Mouse (Mus musculus) lung, adult 2 months (tissue): ENCODE measurements around the gene Tnp1. TPM values are rescaled to one million over a fixed set of nuclear protein-coding genes. Genes with fewer than 3 reads are reported as not detected.

Experiments
- DNase-seq: peaks from one replicate; pipeline ENCODE4 v3.0.0; 2022
- H3K4me1 ChIP-seq: fragments of 200-500 bp; 2 replicates; pipeline ENCODE4 v1.6.1; 2011; ENCODE audit warnings: low read length; ENCODE audit not compliant: control insufficient read depth, insufficient read depth
- H3K4me3 ChIP-seq: fragments of 200-500 bp; replicated peaks from 2 replicates; pipeline ENCODE3; 2011; ENCODE audit warnings: low read depth, mild to moderate bottlenecking, control low read depth, low read length; ENCODE audit errors: extremely low read depth
- CTCF ChIP-seq: fragments of 200-500 bp; IDR thresholded peaks from 2 replicates; pipeline ENCODE4 v1.5.1; 2011; ENCODE audit warnings: mild to moderate bottlenecking, low read length, control low read depth; ENCODE audit not compliant: insufficient read depth
- POLR2A ChIP-seq: fragments of 200-500 bp; IDR thresholded peaks from 2 replicates; pipeline ENCODE4 v1.6.1; 2011; ENCODE audit warnings: low read depth, mild to moderate bottlenecking, control low read depth, low read length, borderline replicate concordance; ENCODE audit errors: extremely low read depth
- WGBS: fragments of 180-500 bp; shearing (Covaris S2); methylation state at CpG from one replicate; pipeline ENCODE4 v1.1.7; 2018; 5-methylcytosine and 5-hydroxymethylcytosine counted together
- polyA plus RNA-seq: library from polyadenylated mRNA; depleted of rRNA; stranded (reverse); fragments of >200 nt; gene quantifications from 2 replicates; pipeline ENCODE4 v1.2.3, GENCODE M21; 2012

The Tnp1 gene
- polyA plus RNA-seq, 1 experiment = not detected

DNA sequence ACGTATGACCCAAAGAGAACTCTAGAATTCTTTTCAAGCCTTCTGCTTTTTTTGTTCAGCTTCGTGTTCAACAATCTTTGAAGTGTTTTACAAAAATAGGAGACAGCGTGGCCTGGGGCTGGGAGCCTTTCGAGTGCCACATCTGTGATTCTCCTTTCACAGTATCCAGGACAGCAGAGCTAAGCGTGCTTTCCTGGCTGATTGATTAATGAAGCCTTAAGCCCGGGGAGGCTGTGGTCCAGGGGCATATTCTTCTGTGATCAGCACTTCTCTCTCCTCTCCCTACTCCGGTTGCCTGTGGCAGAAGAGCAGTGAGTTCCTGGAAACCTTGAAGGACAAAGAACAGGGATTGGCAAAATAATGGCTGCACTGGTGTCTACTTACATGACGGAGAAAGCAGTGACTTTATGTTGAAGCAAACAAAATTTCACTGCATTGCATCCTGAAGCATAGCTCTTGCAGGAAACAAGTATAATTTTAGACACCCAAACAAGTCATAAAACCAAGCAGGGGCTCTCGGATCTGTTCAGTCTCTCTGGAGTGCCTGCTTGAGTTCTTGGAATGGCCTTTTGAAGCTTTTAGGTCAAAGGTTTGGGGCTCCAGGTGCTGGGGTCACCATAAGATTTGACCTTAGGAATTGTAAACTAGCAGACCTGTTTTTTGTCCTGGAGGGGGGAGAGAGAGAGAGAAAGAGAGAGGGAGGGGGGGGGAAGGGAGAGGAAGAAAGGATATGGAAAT lies 30.4 kb upstream of the Tnp1 start:
- WGBS = 52% methylated on average over 9 of the region's 9 CpGs
- H3K4me1 ChIP-seq = no peaks in the 10 kb centered on the region
- no peak overlapping the region for H3K4me3 ChIP-seq
- TF ChIP-seq POLR2A = no peak
- no peak for TF ChIP-seq CTCF
- no peak for DNase-seq

DNA sequence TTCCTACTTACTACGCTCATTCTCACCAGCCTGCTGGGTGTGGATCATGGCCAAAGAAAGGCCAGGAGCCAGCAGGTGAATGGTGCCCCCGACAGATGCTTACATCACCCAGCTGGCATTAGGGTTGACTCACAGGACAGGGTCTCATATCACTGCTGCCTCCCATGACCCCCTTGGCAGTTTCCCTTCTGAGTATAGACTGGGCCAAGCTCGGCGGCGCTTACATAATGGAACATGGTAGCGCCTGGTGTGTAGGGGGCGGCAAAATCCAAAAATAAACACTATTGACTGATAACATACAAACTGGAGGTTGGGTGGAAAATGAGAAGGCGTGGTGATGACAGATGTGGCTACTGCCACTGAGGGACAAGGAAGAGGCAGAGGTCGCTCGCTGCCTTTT lies 28.0 kb upstream of the Tnp1 start:
- Histone ChIP-seq H3K4me1 (no peaks in the 10 kb centered on the region), H3K4me3 (no peak overlapping the region)
- TF ChIP-seq CTCF = no peak
- TF ChIP-seq POLR2A = no peak
- 66% methylated on average over 10 of the region's 10 CpGs for WGBS
- no peak for DNase-seq

DNA sequence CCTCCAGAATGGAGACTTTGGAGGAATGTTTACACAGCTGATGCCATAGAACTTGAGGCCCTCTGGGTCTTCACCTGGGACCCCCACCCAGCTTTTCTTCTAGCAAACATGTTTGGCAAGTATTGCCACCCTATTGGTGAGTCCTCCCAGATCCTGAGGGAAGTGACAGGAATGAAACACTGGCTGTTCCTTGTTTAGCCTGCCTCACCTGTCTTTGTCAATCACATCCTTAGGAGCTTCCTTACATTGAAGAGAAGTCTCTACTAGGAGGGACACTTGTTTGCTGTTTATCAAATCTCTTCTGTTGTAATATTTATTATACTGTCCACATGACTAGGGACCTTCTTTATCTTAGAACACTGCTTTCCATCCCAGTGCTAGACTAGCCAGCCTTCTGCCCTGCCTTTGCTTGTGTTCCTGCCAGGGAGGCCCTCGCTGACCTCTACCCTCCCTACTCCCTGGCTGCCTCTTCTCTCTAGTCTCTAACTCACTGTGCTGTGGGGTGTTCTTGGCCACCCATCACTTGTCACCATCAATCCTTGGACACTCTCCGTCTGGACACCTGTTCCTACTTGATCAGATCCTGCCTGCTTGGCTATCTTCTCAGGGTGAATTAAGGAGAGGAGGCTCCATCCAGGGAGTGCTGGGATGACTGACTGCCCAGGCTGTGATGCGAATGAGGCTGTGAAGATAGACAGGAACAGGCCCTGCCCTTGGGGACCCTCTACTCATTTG lies 25.1 kb upstream of the Tnp1 start:
- H3K4me1 ChIP-seq = no peaks in the 10 kb centered on the region
- no peak for DNase-seq
- no peak overlapping the region for H3K4me3 ChIP-seq
- WGBS = 65% methylated on average over 3 of the region's 3 CpGs
- TF ChIP-seq CTCF (no peak), POLR2A (no peak)

DNA sequence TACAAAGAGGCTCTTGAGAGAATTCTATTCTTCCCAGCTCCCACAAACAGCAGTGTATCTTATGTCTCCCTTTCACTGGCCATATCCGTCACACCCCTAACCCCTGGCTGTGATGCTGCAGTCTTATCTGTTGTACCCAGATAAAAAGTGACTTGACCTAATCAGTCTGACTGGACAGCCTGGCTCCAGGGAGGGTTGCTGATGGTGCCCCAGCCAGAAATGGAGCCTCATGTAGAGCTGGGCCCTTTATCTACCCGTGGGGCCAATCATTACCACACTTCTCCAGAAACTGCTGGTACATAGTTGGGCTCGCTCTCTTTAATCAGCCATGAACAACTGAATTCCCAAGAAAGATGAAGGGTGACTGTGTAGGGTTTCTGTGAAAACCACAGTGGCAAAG lies 22.8 kb upstream of the Tnp1 start:
- Histone ChIP-seq H3K4me1 (no peaks in the 10 kb centered on the region), H3K4me3 (no peak overlapping the region)
- TF ChIP-seq POLR2A (no peak), CTCF (no peak)
- no peak for DNase-seq
- 65% methylated on average over 3 of the region's 3 CpGs for WGBS

DNA sequence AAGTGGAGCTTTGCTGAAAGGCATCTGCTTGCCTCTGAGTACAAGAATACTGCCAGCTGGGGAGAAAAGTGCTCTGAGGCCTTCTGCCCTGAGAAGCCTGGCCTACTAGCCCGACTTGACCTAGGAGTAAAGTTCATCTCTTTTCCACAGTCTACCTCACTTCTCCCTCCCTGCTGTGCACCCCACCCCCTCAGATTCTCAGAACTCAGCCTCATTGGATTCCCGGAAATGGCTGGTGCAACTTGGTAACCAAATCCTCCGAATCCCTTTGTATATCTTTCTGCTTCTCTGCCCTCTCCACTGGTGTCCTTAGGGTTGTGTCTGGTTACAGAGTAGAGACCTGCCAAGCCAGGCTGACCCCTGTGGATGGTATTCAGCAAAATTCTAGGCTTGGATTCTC lies 20.8 kb upstream of the Tnp1 start:
- DNase-seq = no peak
- 71% methylated on average over 3 of the region's 3 CpGs for WGBS

DNA sequence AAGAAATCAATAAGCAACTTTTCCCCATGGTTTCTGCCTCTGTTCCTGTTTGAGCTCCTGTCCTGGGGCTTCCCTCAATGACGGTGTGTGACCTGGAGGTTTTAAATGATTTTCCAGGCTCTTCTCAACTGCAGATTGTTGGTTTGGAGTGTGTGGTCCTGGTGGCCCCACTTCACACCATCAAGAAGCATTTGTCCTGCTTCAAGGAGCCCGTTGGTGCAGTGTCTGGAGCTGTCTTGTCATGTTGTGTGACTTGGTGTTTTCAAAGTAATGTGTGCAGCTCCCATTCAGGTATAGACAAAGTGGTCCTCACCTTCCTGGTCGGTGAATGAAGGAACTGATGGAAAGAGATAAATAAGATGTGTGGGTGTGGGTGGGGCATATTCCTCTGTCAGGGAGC lies 20.0 kb upstream of the Tnp1 start:
- TF ChIP-seq POLR2A (no peak), CTCF (no peak)

More for the DNA sequence above, 20.8 kb upstream of the Tnp1 start:
- TF ChIP-seq CTCF = no peak
- TF ChIP-seq POLR2A = no peak
- Histone ChIP-seq H3K4me1 (no peaks in the 10 kb centered on the region), H3K4me3 (no peak overlapping the region)

DNA sequence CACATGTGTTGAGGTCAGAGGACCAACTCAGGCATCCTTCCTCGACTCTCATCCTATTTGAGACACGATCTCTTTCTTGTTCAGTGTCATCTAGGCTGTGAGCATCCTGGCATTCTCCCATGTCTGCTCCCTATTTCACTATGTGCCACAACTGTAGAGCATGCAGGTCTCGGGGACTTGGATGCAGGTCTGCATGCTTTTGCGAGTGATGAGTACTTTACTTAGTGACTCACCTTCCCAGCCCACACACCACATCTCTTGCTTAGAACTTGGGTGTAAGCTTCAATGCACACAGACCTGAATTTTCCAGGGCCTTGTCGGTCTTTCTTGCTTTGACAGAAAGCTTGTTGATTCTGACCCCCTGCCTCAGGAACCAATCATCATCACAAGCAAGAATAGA lies 16.8 kb upstream of the Tnp1 start:
- H3K4me1 ChIP-seq = no peaks in the 10 kb centered on the region
- DNase-seq = no peak
- no peak overlapping the region for H3K4me3 ChIP-seq
- 77% methylated on average over 5 of the region's 5 CpGs for WGBS
- TF ChIP-seq POLR2A (no peak), CTCF (no peak)

More for the DNA sequence above, 20.0 kb upstream of the Tnp1 start:
- Histone ChIP-seq H3K4me3 (no peak overlapping the region), H3K4me1 (no peaks in the 10 kb centered on the region)
- DNase-seq = no peak
- WGBS = 78% methylated on average over 3 of the region's 3 CpGs

DNA sequence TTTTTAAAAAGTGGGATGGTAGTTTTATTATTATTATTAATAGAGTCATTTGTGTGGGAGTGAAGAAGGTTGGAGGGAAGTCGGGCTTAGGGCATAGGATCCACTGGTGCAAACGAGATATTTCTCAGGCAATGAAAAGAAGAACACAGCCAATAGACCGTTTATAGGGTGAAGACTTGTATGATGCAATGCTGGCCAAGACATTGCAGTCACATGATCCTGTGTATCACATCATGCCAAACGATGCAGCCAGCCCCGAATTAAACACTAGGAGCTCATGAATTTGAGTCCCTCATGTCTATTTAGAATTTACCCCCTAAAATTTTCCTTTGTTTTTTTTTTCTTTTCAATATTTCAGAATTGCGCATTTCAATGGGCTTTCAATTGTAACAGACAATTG lies 13.0 kb upstream of the Tnp1 start:
- Histone ChIP-seq H3K4me3 (no peak overlapping the region), H3K4me1 (no peaks in the 10 kb centered on the region)
- 76% methylated on average over 6 of the region's 6 CpGs for WGBS
- no peak for DNase-seq
- TF ChIP-seq POLR2A = no peak
- no peak for TF ChIP-seq CTCF

DNA sequence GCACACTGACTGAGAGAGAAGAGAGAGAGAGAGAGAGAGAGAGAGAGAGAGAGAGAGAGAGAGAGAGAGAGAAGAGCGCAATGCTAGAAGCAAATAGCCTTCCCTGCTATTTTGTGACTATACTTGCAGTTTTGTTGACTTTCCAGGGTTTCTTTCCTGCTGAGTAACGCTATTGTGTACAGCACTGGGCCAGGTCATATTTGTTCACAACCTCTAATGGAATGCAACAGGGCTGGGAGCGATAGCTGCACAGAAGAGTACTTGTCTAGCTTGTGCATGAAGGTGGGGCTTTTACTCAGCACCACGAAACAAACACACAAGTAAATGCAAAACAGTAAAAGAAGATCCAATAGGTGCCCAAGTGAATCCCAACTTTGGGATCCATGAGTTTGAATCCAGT lies 11.7 kb upstream of the Tnp1 start:
- no peak for DNase-seq
- 65% methylated on average over 4 of the region's 4 CpGs for WGBS
- H3K4me1 ChIP-seq = no peaks in the 10 kb centered on the region
- TF ChIP-seq POLR2A (no peak), CTCF (no peak)
- H3K4me3 ChIP-seq = no peak overlapping the region
